Mouse (Mus musculus): ENCODE data around the gene St8sia6. TPM values are rescaled to one million over a fixed set of nuclear protein-coding genes. Genes with fewer than 3 reads are reported as not detected.

The St8sia6 gene
- polyA plus RNA-seq, 1 experiment from 2014 or later = 0.46 TPM

GRCm38 (mm10) chr2:13722241-13722640 lies 71.6 kb downstream of the St8sia6 start:
- ChIA-PET POLR2A (interaction anchor here (0.7 kb wide), 1 partner anchor 1922 kb away, joined by 3 read pairs; no protein-coding TSS in a partner anchor), CTCF (interaction anchor here (1.2 kb wide), 1 partner anchor 15 kb away, joined by 3 read pairs; no protein-coding TSS in a partner anchor)
- in situ Hi-C loops (cut with MboI; ENCODE audit: low pct_unique_long_range_greater_than_20kb) = no loop called here
- no peak for DNase-seq (ENCODE audit: low read depth, low spot score)
- ATAC-seq = no peak
- no peak for TF ChIP-seq CTCF (IDR thresholded peaks at IDR 0.05)
- no peaks in the 10 kb centered on the region for H3K27me3 ChIP-seq

GRCm38 (mm10) chr2:13718628-13719185 lies 75.2 kb downstream of the St8sia6 start:
- no peak for TF ChIP-seq CTCF (IDR thresholded peaks at IDR 0.05)
- in situ Hi-C loops (cut with MboI; ENCODE audit: low pct_unique_long_range_greater_than_20kb) = no loop called here
- CTCF ChIA-PET = interaction anchor here (0.7 kb wide), 1 partner anchor 74 kb away, joined by 3 read pairs; no protein-coding TSS in a partner anchor
- ATAC-seq (no peak), DNase-seq (ENCODE audit: low read depth, low spot score) (no peak)
- POLR2A ChIA-PET = no interaction called here
- no peaks in the 10 kb centered on the region for H3K27me3 ChIP-seq

GRCm38 (mm10) chr2:13708785-13709184 lies 85.1 kb downstream of the St8sia6 start:
- in situ Hi-C loops (cut with MboI; ENCODE audit: low pct_unique_long_range_greater_than_20kb) = no loop called here
- TF ChIP-seq CTCF (IDR thresholded peaks at IDR 0.05) = no peak
- H3K27me3 ChIP-seq = no peaks in the 10 kb centered on the region
- ChIA-PET POLR2A (no interaction called here), CTCF (no interaction called here)
- DNase-seq (ENCODE audit: low read depth, low spot score) = no peak
- ATAC-seq = no peak

GRCm38 (mm10) chr2:13697514-13697913 lies 96.3 kb downstream of the St8sia6 start:
- in situ Hi-C loops (cut with MboI; ENCODE audit: low pct_unique_long_range_greater_than_20kb) = no loop called here
- CTCF ChIA-PET = interaction anchor here (1.2 kb wide), 1 partner anchor 10 kb away, joined by 3 read pairs; no protein-coding TSS in a partner anchor
- H3K27me3 ChIP-seq = peaks cover 3% of the 10 kb centered on the region
- ATAC-seq (no peak), DNase-seq (ENCODE audit: low read depth, low spot score) (no peak)
- TF ChIP-seq CTCF (IDR thresholded peaks at IDR 0.05) = no peak
- POLR2A ChIA-PET = no interaction called here

GRCm38 (mm10) chr2:13694417-13694816 lies 99.4 kb downstream of the St8sia6 start:
- CTCF ChIA-PET = interaction anchor here (1.3 to 1.7 kb wide), 2 partner anchors 21 to 79 kb away, joined by 3 to 5 read pairs; no protein-coding TSS in a partner anchor
- peaks cover 3% of the 10 kb centered on the region for H3K27me3 ChIP-seq
- no peak for TF ChIP-seq CTCF (IDR thresholded peaks at IDR 0.05)
- no peak for DNase-seq (ENCODE audit: low read depth, low spot score)
- in situ Hi-C loops (cut with MboI; ENCODE audit: low pct_unique_long_range_greater_than_20kb) = no loop called here
- no peak for ATAC-seq
- POLR2A ChIA-PET = no interaction called here

- in situ Hi-C loops (cut with MboI; ENCODE audit: low pct_unique_long_range_greater_than_20kb) = no loop called here
- CTCF ChIA-PET = interaction anchor here (1.3 kb wide), 1 partner anchor 9 kb away, joined by 3 read pairs; no protein-coding TSS in a partner anchor
- ATAC-seq = no peak
Observed at GRCm38 (mm10) chr2:13684380-13684779, 109.5 kb downstream of the St8sia6 start.

GRCm38 (mm10) chr2:13683205-13683570 lies 110.7 kb downstream of the St8sia6 start:
- H3K27me3 ChIP-seq = no peaks in the 10 kb centered on the region
- POLR2A ChIA-PET = no interaction called here
- CTCF ChIA-PET = interaction anchor here (1.0 kb wide), 1 partner anchor 12 kb away, joined by 3 read pairs; no protein-coding TSS in a partner anchor
- DNase-seq (ENCODE audit: low read depth, low spot score) (no peak), ATAC-seq (no peak)
- in situ Hi-C loops (cut with MboI; ENCODE audit: low pct_unique_long_range_greater_than_20kb) = no loop called here
- TF ChIP-seq CTCF (IDR thresholded peaks at IDR 0.05) = no peak

More at GRCm38 (mm10) chr2:13684380-13684779, 109.5 kb downstream of the St8sia6 start:
- H3K27me3 ChIP-seq = no peaks in the 10 kb centered on the region
- POLR2A ChIA-PET = no interaction called here
- no peak for DNase-seq (ENCODE audit: low read depth, low spot score)
- no peak for TF ChIP-seq CTCF (IDR thresholded peaks at IDR 0.05)

GRCm38 (mm10) chr2:13682488-13683204 lies 111.2 kb downstream of the St8sia6 start:
- ATAC-seq = no peak
- ChIA-PET POLR2A (interaction anchor here (0.5 kb wide), 1 partner anchor 170 kb away, joined by 6 read pairs; no protein-coding TSS in a partner anchor), CTCF (no interaction called here)
- in situ Hi-C loops (cut with MboI; ENCODE audit: low pct_unique_long_range_greater_than_20kb) = no loop called here
- DNase-seq (ENCODE audit: low read depth, low spot score) = no peak
- no peak for TF ChIP-seq CTCF (IDR thresholded peaks at IDR 0.05)
- H3K27me3 ChIP-seq = no peaks in the 10 kb centered on the region

GRCm38 (mm10) chr2:13672946-13673345 lies 120.9 kb downstream of the St8sia6 start:
- POLR2A ChIA-PET = no interaction called here
- CTCF ChIA-PET = interaction anchor here (1.4 to 1.7 kb wide), 3 partner anchors 29 to 124 kb away, joined by 3 to 5 read pairs (median 4); no protein-coding TSS in a partner anchor
- ATAC-seq (no peak), DNase-seq (ENCODE audit: low read depth, low spot score) (no peak)
- H3K27me3 ChIP-seq = no peaks in the 10 kb centered on the region
- peak; percentile 85 for TF ChIP-seq CTCF (IDR thresholded peaks at IDR 0.05)
- in situ Hi-C loops (cut with MboI; ENCODE audit: low pct_unique_long_range_greater_than_20kb) = loop anchor here (10.0 kb wide), 1 partner anchor 262 kb away; no protein-coding TSS in a partner anchor

- no peaks in the 10 kb centered on the region for H3K27me3 ChIP-seq
- POLR2A ChIA-PET = no interaction called here
- TF ChIP-seq CTCF (IDR thresholded peaks at IDR 0.05) = no peak
- ATAC-seq (no peak), DNase-seq (ENCODE audit: low read depth, low spot score) (no peak)
- CTCF ChIA-PET = interaction anchor here (1.4 to 1.7 kb wide), 3 partner anchors 29 to 125 kb away, joined by 3 to 5 read pairs (median 4); no protein-coding TSS in a partner anchor
- in situ Hi-C loops (cut with MboI; ENCODE audit: low pct_unique_long_range_greater_than_20kb) = loop anchor here (10.0 kb wide), 1 partner anchor 262 kb away; no protein-coding TSS in a partner anchor
Observed at GRCm38 (mm10) chr2:13672426-13672825, 121.4 kb downstream of the St8sia6 start.

GRCm38 (mm10) chr2:13634866-13635265 lies 159.0 kb downstream of the St8sia6 start:
- ChIA-PET CTCF (interaction anchor here (1.1 to 1.7 kb wide), 5 partner anchors 10 to 414 kb away, joined by 3 to 5 read pairs (median 3); no protein-coding TSS in a partner anchor), POLR2A (no interaction called here)
- ATAC-seq (no peak), DNase-seq (ENCODE audit: low read depth, low spot score) (no peak)
- peak; percentile 39 for TF ChIP-seq CTCF (IDR thresholded peaks at IDR 0.05)
- peaks cover 4% of the 10 kb centered on the region for H3K27me3 ChIP-seq
- in situ Hi-C loops (cut with MboI; ENCODE audit: low pct_unique_long_range_greater_than_20kb) = loop anchor here (25.0 kb wide), 1 partner anchor 1052 kb away; no protein-coding TSS in a partner anchor

All from Patski (cell line).